Mouse (Mus musculus): ENCODE data around the gene Stox2. TPM values are rescaled to one million over a fixed set of nuclear protein-coding genes. Genes with fewer than 3 reads are reported as not detected.

The Stox2 gene
- total and polyA plus RNA-seq, 2 experiments from 2014 or later = 36.3 to 94.5 TPM

- Histone ChIP-seq H3K27ac (no peak overlapping the region), H3K36me3 (ENCODE audit: insufficient read depth, low read length) (no peaks in the 10 kb centered on the region), H3K27me3 (ENCODE audit: insufficient read depth, low read length) (no peaks in the 10 kb centered on the region), H3K4me3 (ENCODE audit: low read length) (no peak overlapping the region), H3K9ac (replicated peaks; ENCODE audit: low read length) (no peak overlapping the region), H3K4me1 (ENCODE audit: insufficient read depth, low read length) (peaks cover 8% of the 10 kb centered on the region; the same call in 1 of the 2 replicates), H3K9me3 (ENCODE audit: low read length) (no peaks in the 10 kb centered on the region), H3K4me2 (ENCODE audit: low read depth, low read length) (no peak overlapping the region)
- no peak for ATAC-seq
- no peak for DNase-seq (ENCODE audit: low spot score)
- WGBS = 56% methylated on average over 8 of the region's 8 CpGs
- no peak for TF ChIP-seq CTCF (IDR thresholded peaks at IDR 0.05; ENCODE audit: low read depth)
These were observed 97.1 kb downstream of the Stox2 start for GRCm38 (mm10) chr8:47349082-47349481.

- Histone ChIP-seq H3K4me1 (ENCODE audit: insufficient read depth, low read length) (peaks cover 8% of the 10 kb centered on the region; the same call in 1 of the 2 replicates), H3K9ac (replicated peaks; ENCODE audit: low read length) (no peak overlapping the region), H3K9me3 (ENCODE audit: low read length) (no peaks in the 10 kb centered on the region), H3K36me3 (ENCODE audit: insufficient read depth, low read length) (no peaks in the 10 kb centered on the region), H3K4me2 (ENCODE audit: low read depth, low read length) (no peak overlapping the region), H3K27ac (no peak overlapping the region), H3K27me3 (ENCODE audit: insufficient read depth, low read length) (no peaks in the 10 kb centered on the region), H3K4me3 (ENCODE audit: low read length) (no peak overlapping the region)
- WGBS = 43% methylated on average over 6 of the region's 6 CpGs
- ATAC-seq = no peak
- no peak for TF ChIP-seq CTCF (IDR thresholded peaks at IDR 0.05; ENCODE audit: low read depth)
- DNase-seq (ENCODE audit: low spot score) = no peak
These were observed 98.4 kb downstream of the Stox2 start for GRCm38 (mm10) chr8:47347809-47348208.

GRCm38 (mm10) chr8:47345772-47346103, 100.4 kb downstream of the Stox2 start:
- no peak overlapping the region for H3K4me3 ChIP-seq (ENCODE audit: low read length)
- 68% methylated on average over 9 of the region's 9 CpGs for WGBS
- no peaks in the 10 kb centered on the region for H3K36me3 ChIP-seq (ENCODE audit: insufficient read depth, low read length)
- DNase-seq (ENCODE audit: low spot score) (peak; percentile 74), ATAC-seq (peak; percentile 28; the same call in 1 of the 2 replicates)
- H3K9ac ChIP-seq (replicated peaks; ENCODE audit: low read length) = 0 out of 2 replicates have a peak overlapping the region, but pooled peaks have one; percentile 30
- H3K4me2 ChIP-seq (ENCODE audit: low read depth, low read length) = peak overlapping the region; percentile 49
- H3K9me3 ChIP-seq (ENCODE audit: low read length) = no peaks in the 10 kb centered on the region
- peak overlapping the region; percentile 66 for H3K27ac ChIP-seq
- H3K27me3 ChIP-seq (ENCODE audit: insufficient read depth, low read length) = no peaks in the 10 kb centered on the region
- H3K4me1 ChIP-seq (ENCODE audit: insufficient read depth, low read length) = peaks cover 8% of the 10 kb centered on the region; the same call in 1 of the 2 replicates
- no peak for TF ChIP-seq CTCF (IDR thresholded peaks at IDR 0.05; ENCODE audit: low read depth)

DNA sequence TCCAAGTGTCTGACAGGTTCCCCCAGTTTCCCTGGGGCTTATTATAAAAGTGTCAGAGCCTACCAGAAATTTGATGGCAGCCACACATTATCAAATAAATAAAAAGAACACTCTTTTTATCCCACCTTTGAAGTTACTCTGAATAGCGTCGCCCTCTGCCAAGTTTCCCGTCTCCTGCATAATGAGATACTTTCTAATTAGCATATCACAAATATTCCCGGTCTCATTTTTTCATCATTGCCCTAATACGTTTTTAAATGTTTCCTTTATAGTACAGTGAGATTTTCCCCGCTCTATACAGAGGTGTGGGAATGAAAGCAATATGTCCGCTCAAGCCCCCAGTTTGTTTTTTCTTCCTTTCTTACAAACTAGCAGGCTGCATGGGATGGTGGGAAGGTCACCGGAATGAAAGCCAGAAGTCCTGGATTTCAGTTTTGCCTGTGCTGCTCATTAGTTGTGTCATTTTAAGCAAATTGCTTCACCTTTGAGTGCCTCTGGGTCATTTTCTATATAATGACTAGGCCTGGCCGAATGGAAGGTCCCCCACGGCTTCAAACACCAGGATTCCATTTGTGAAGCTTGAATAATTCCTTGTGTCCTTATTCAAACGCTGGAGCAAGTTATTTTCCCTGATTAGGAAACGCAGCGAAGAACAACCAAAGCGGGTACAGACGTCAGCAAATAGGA, 100.9 kb downstream of the Stox2 start:
- 8% methylated on average over 15 of the region's 15 CpGs for WGBS
- DNase-seq (ENCODE audit: low spot score) (peak; percentile 30), ATAC-seq (peak; percentile 25; the same call in 1 of the 2 replicates)
- H3K4me1 ChIP-seq (ENCODE audit: insufficient read depth, low read length) = peaks cover 8% of the 10 kb centered on the region; the same call in 1 of the 2 replicates
- 0 out of 2 replicates have a peak overlapping the region, but pooled peaks have one; percentile 30 for H3K9ac ChIP-seq (replicated peaks; ENCODE audit: low read length)
- no peaks in the 10 kb centered on the region for H3K27me3 ChIP-seq (ENCODE audit: insufficient read depth, low read length)
- no peaks in the 10 kb centered on the region for H3K9me3 ChIP-seq (ENCODE audit: low read length)
- no peaks in the 10 kb centered on the region for H3K36me3 ChIP-seq (ENCODE audit: insufficient read depth, low read length)
- no peak for TF ChIP-seq CTCF (IDR thresholded peaks at IDR 0.05; ENCODE audit: low read depth)
- peak overlapping the region; percentile 66 for H3K27ac ChIP-seq
- peak overlapping the region; percentile 49 for H3K4me2 ChIP-seq (ENCODE audit: low read depth, low read length)
- H3K4me3 ChIP-seq (ENCODE audit: low read length) = peak overlapping the region; percentile 16; the same call in 1 of the 2 replicates

GRCm38 (mm10) chr8:47341474-47341873, 104.7 kb downstream of the Stox2 start:
- Histone ChIP-seq H3K27me3 (ENCODE audit: insufficient read depth, low read length) (no peaks in the 10 kb centered on the region), H3K36me3 (ENCODE audit: insufficient read depth, low read length) (no peaks in the 10 kb centered on the region), H3K9ac (replicated peaks; ENCODE audit: low read length) (no peak overlapping the region), H3K4me2 (ENCODE audit: low read depth, low read length) (no peak overlapping the region), H3K4me1 (ENCODE audit: insufficient read depth, low read length) (peaks cover 8% of the 10 kb centered on the region; the same call in 1 of the 2 replicates), H3K9me3 (ENCODE audit: low read length) (no peaks in the 10 kb centered on the region), H3K27ac (no peak overlapping the region), H3K4me3 (ENCODE audit: low read length) (no peak overlapping the region)
- DNase-seq (ENCODE audit: low spot score) (no peak), ATAC-seq (no peak)
- no peak for TF ChIP-seq CTCF (IDR thresholded peaks at IDR 0.05; ENCODE audit: low read depth)
- WGBS = 85% methylated on average over 11 of the region's 11 CpGs

DNA sequence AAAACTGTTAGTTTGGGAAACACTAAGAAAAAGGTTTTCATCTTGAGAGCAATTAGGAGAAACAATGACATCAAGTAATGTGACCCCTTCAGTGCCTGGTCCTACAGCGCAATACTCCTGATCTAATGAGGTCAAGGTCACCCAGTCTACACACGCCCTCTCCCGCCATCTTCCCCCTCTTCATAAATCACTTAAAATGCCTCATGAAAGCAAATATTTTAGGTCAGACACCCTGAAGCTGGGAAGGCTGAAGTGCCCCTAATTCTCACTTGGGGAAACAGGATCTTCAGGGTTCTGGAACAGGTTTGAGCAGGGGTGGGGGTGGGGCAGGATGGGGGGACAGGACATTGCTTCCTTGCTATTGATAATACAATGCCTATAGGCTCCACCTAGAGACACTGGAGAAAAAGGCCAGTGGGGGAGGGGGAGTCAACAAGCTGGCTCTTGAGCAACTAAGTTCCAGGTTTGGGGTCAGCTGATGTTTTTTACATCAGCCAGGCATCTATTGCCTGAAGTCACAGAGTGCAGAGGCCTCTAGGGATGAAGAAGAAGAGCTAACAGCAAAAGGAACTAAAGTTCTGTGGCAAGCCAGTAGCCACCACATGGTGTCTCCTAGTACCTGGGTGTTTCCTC, 107.4 kb downstream of the Stox2 start:
- ATAC-seq = no peak
- Histone ChIP-seq H3K4me3 (ENCODE audit: low read length) (no peak overlapping the region), H3K36me3 (ENCODE audit: insufficient read depth, low read length) (no peaks in the 10 kb centered on the region), H3K9me3 (ENCODE audit: low read length) (no peaks in the 10 kb centered on the region), H3K4me1 (ENCODE audit: insufficient read depth, low read length) (0 out of 2 replicates have a peak, but pooled peaks cover under 1% of the 10 kb centered on the region), H3K27ac (no peak overlapping the region), H3K27me3 (ENCODE audit: insufficient read depth, low read length) (no peaks in the 10 kb centered on the region), H3K4me2 (ENCODE audit: low read depth, low read length) (no peak overlapping the region), H3K9ac (replicated peaks; ENCODE audit: low read length) (no peak overlapping the region)
- 74% methylated on average over 3 of the region's 3 CpGs for WGBS
- DNase-seq (ENCODE audit: low spot score) = no peak
- no peak for TF ChIP-seq CTCF (IDR thresholded peaks at IDR 0.05; ENCODE audit: low read depth)

All from hindbrain, postnatal 0 days (tissue).